Comparison of ENCODE assay signal across 8 mouse cellular contexts in genomic region chr4:123665681-123666278, GRCm38 (mm10). TPM values are rescaled to one million over a fixed set of nuclear protein-coding genes. Genes with fewer than 3 reads are reported as not detected.
DNase-seq lines count a peak whose midpoint lies in the region; ATAC-seq and TF ChIP-seq lines count a peak whose summit lies in the region.

No protein-coding gene starts in this region.

- no peak for DNase-seq in liver, embryonic 11.5 days (ENCODE audit: low spot score)
- no peak for DNase-seq in liver
- DNase-seq in liver, embryonic 13.5 days, result no peak
- DNase-seq in right cerebral cortex, adult 18-20 months, result no peak
- DNase-seq in gastrocnemius, postnatal 36 days, result no peak
- DNase-seq in kidney, postnatal 4 days, result no peak

- WGBS in liver, embryonic 11.5 days, result 52% methylated on average over 11 of the region's 11 CpGs
- WGBS in forebrain, embryonic 12.5 days, result 27% methylated on average over 11 of the region's 11 CpGs
- WGBS in liver, embryonic 13.5 days (ENCODE audit: insufficient replicate concordance), result 51% methylated on average over 11 of the region's 11 CpGs
- 73% methylated on average over 11 of the region's 11 CpGs for WGBS in small intestine, adult 2 months

- no peak for TF ChIP-seq CTCF in small intestine, adult 2 months (IDR thresholded peaks at IDR 0.05; ENCODE audit: extremely low read depth, insufficient read length, insufficient replicate concordance, low read depth, low read length)

- H3K27ac ChIP-seq in liver, embryonic 11.5 days (ENCODE audit: low read depth, low read length), result peak overlapping the region; percentile 99
- H3K27ac ChIP-seq in forebrain, embryonic 12.5 days, result peak overlapping the region; percentile 99
- H3K27ac ChIP-seq in liver, embryonic 13.5 days, result peak overlapping the region; percentile 99
- no peak overlapping the region for H3K27ac ChIP-seq in small intestine, adult 2 months (ENCODE audit: insufficient read depth, low read depth, low read length)

- no peaks in the 10 kb centered on the region for H3K9me3 ChIP-seq in liver, embryonic 11.5 days (ENCODE audit: control insufficient read depth, low read length)
- no peaks in the 10 kb centered on the region for H3K9me3 ChIP-seq in forebrain, embryonic 12.5 days
- no peaks in the 10 kb centered on the region for H3K9me3 ChIP-seq in liver, embryonic 13.5 days (replicated peaks)

- H3K4me1 ChIP-seq in liver, embryonic 11.5 days (replicated peaks; ENCODE audit: control insufficient read depth, insufficient read depth, low read length), result peaks cover 35% of the 10 kb centered on the region
- peaks cover 68% of the 10 kb centered on the region for H3K4me1 ChIP-seq in forebrain, embryonic 12.5 days
- peaks cover 56% of the 10 kb centered on the region for H3K4me1 ChIP-seq in liver, embryonic 13.5 days (replicated peaks)
- peaks cover 2% of the 10 kb centered on the region; the same call in 1 of the 2 replicates for H3K4me1 ChIP-seq in small intestine, adult 2 months (ENCODE audit: control insufficient read depth, insufficient read depth, insufficient read length, low read length)

- no peaks in the 10 kb centered on the region for H3K36me3 ChIP-seq in liver, embryonic 11.5 days (ENCODE audit: control insufficient read depth, insufficient read depth, low read length)
- 0 out of 2 replicates have a peak, but pooled peaks cover 3% of the 10 kb centered on the region for H3K36me3 ChIP-seq in forebrain, embryonic 12.5 days (replicated peaks)
- H3K36me3 ChIP-seq in liver, embryonic 13.5 days, result no peaks in the 10 kb centered on the region
- no peaks in the 10 kb centered on the region for H3K36me3 ChIP-seq in small intestine, adult 2 months (ENCODE audit: control insufficient read depth, insufficient read depth, low read length)

- peak overlapping the region; percentile 97 for H3K4me2 ChIP-seq in liver, embryonic 11.5 days
- peak overlapping the region; percentile 88 for H3K4me2 ChIP-seq in forebrain, embryonic 12.5 days
- H3K4me2 ChIP-seq in liver, embryonic 13.5 days, result peak overlapping the region; percentile 99

- TF ChIP-seq POLR2A in small intestine, adult 2 months (IDR thresholded peaks at IDR 0.05; ENCODE audit: low read depth, low read length), result no peak

- peaks cover 4% of the 10 kb centered on the region for H3K27me3 ChIP-seq in liver, embryonic 11.5 days (replicated peaks; ENCODE audit: control insufficient read depth, insufficient read depth, low read length)
- H3K27me3 ChIP-seq in forebrain, embryonic 12.5 days, result no peaks in the 10 kb centered on the region
- peaks cover 6% of the 10 kb centered on the region; the same call in 1 of the 2 replicates for H3K27me3 ChIP-seq in liver, embryonic 13.5 days
- 0 out of 2 replicates have a peak, but pooled peaks cover 2% of the 10 kb centered on the region for H3K27me3 ChIP-seq in small intestine, adult 2 months (ENCODE audit: control insufficient read depth, insufficient read depth, low read length)

- ATAC-seq in liver, embryonic 11.5 days (replicated peaks; ENCODE audit: low FRiP score), result no peak
- no peak for ATAC-seq in forebrain, embryonic 12.5 days (ENCODE audit: low FRiP score)
- ATAC-seq in liver, embryonic 13.5 days (ENCODE audit: low read depth), result no peak

- intact Hi-C loops in gastrocnemius, postnatal 36 days (cut with DNase I), result loop anchor here (2.0 kb wide), 1 partner anchor 77 kb away; no protein-coding TSS in a partner anchor

- H3K4me3 ChIP-seq in liver, embryonic 11.5 days (ENCODE audit: low read depth, low read length), result peak overlapping the region; percentile 92
- peak overlapping the region; percentile 97 for H3K4me3 ChIP-seq in forebrain, embryonic 12.5 days (replicated peaks)
- H3K4me3 ChIP-seq in liver, embryonic 13.5 days (replicated peaks), result peak overlapping the region; percentile 94
- H3K4me3 ChIP-seq in small intestine, adult 2 months (ENCODE audit: low read depth, low read length), result peak overlapping the region; percentile 84

- peak overlapping the region; percentile 92 for H3K9ac ChIP-seq in liver, embryonic 11.5 days (ENCODE audit: low read depth, low read length)
- peak overlapping the region; percentile 100 for H3K9ac ChIP-seq in forebrain, embryonic 12.5 days
- H3K9ac ChIP-seq in liver, embryonic 13.5 days, result peak overlapping the region; percentile 95

RNA-seq across cellular contexts. Expression of gene Macf1, which starts 18.4 kb away (rescaled TPM):
- 35.3 and 36.5 TPM in 2 replicates for polyA plus RNA-seq in liver, embryonic 11.5 days (2014; fragmentation: Nextera tagmentation; extraction: Ambion mirVana)
- polyA plus RNA-seq in forebrain, embryonic 12.5 days (2016; fragmentation: Nextera tagmentation; extraction: Ambion mirVana), result 75.6 and 77.9 TPM in 2 replicates
- polyA plus RNA-seq in liver, embryonic 13.5 days (2015; fragmentation: Nextera tagmentation; extraction: Ambion mirVana), result 9.5 and 9.8 TPM in 2 replicates
- polyA plus RNA-seq in small intestine, adult 2 months (2012; rRNA removed), result 14.9 and 22.3 TPM in 2 replicates
- 10 to 100 TPM; 49.0 to 51.9 TPM for total RNA-seq in gastrocnemius, postnatal 36 days (2021)

RNA-seq across cellular contexts. Expression of gene Ndufs5, which starts 52.2 kb away (rescaled TPM):
- 312 and 323 TPM in 2 replicates for polyA plus RNA-seq in liver, embryonic 11.5 days (2014; fragmentation: Nextera tagmentation; extraction: Ambion mirVana)
- 315 and 318 TPM in 2 replicates for polyA plus RNA-seq in forebrain, embryonic 12.5 days (2016; fragmentation: Nextera tagmentation; extraction: Ambion mirVana)
- 192 and 201 TPM in 2 replicates for polyA plus RNA-seq in liver, embryonic 13.5 days (2015; fragmentation: Nextera tagmentation; extraction: Ambion mirVana)
- 7.1 and 16.5 TPM in 2 replicates for polyA plus RNA-seq in small intestine, adult 2 months (2012; rRNA removed)
- total RNA-seq in gastrocnemius, postnatal 36 days (2021), result 100 to 1,000 TPM; 246 to 272 TPM

Comparison
In these comparisons a context has a peak if more than half of its experiments do, and no peak if none do; other contexts are left out.
1. RNA of gene Ndufs5, which starts 52.2 kb away (polyA plus RNA-seq): 312 to 323 TPM in liver, embryonic 11.5 days, 315 to 318 TPM in forebrain, embryonic 12.5 days and 192 to 201 TPM in liver, embryonic 13.5 days; 7.1 to 16.5 TPM in small intestine, adult 2 months; every median in the first group is over 10 times any median in the second.
2. Peak in every context shown above with its lines, with median percentiles within 50 percentile points of each other: H3K4me2 ChIP-seq, H3K4me3 ChIP-seq and H3K9ac ChIP-seq.